Mouse (Mus musculus) liver, adult (tissue): Measurements from ENCODE around the gene Aatk.

Experiments
- GATA4 ChIP-seq: IDR thresholded peaks from 2 replicates; pipeline ENCODE4 v1.6.1; 2014; ENCODE audit warnings: mild to moderate bottlenecking, low read length; ENCODE audit not compliant: insufficient replicate concordance

Aatk gene

GRCm38 (mm10) chr11:119967401-119967800 is 79.6 kb downstream of the Aatk start:
- no peak for TF ChIP-seq GATA4

DNA sequence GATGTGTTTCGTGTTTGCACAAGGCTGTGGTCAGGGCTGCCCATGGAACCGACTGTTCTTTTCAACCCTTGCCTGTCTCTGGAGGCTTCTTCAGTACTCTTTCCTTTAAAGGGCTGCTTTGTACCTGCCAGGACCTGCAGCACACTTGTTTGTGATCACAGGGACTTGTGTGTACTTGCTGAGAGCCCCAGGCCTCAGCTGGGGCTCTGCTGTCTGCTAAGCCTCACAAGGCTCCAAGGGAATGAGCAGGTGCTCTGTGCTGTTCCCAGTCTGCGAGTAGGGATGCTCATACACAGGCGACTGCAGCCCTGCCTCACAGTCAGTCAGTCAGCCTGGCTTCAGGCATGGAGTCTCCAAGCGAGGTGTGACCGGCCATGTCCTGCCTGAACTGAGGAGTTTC is 80.7 kb downstream of the Aatk start:
- no peak for TF ChIP-seq GATA4

- no peak for TF ChIP-seq GATA4
These were observed 81.9 kb downstream of the Aatk start for GRCm38 (mm10) chr11:119965053-119965452.

GRCm38 (mm10) chr11:119961511-119961910 is 85.5 kb downstream of the Aatk start:
- TF ChIP-seq GATA4, result no peak

GRCm38 (mm10) chr11:119960671-119961070 is 86.3 kb downstream of the Aatk start:
- TF ChIP-seq GATA4, result no peak

GRCm38 (mm10) chr11:119959714-119960113 is 87.3 kb downstream of the Aatk start:
- TF ChIP-seq GATA4, result no peak

DNA sequence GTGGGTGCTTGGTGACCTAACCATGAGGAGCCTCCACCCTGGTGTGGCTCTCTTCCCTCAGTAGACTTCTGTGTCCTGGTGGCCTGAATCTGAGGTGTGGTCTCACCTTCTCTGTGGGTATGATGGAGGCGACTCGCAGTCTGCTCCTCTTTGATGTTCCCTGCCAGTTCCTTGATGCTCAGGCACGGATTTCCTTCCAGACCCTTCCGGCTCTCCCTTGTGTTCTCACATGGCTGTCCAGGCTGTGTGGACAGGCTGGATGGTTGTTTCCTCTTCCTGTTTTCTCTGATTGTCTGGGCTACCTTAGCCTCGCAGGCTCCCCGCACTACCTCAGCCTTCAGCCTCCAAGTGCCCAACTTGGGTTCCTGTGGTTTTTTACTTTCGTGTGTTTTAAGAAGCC is 88.1 kb downstream of the Aatk start:
- no peak for TF ChIP-seq GATA4
